Mouse (Mus musculus) heart, adult 10 weeks (tissue): Measurements from ENCODE around the gene Nkx2-3. TPM values are rescaled to one million over a fixed set of nuclear protein-coding genes. Genes with fewer than 3 reads are reported as not detected.

Experiments
- polyA plus RNA-seq: library from polyadenylated mRNA; stranded (reverse); fragments of 350-450 nt; fragmentation: Illumina TruSeq; extraction: RNeasy Lipid Tissue Mini Kit (QIAGEN cat#74804); gene quantifications from one replicate; pipeline ENCODE4 v1.2.3, GENCODE M21; 2014; ENCODE audit warnings: low read depth, low replicate concordance

Nkx2-3 gene
- not detected for polyA plus RNA-seq

DNA sequence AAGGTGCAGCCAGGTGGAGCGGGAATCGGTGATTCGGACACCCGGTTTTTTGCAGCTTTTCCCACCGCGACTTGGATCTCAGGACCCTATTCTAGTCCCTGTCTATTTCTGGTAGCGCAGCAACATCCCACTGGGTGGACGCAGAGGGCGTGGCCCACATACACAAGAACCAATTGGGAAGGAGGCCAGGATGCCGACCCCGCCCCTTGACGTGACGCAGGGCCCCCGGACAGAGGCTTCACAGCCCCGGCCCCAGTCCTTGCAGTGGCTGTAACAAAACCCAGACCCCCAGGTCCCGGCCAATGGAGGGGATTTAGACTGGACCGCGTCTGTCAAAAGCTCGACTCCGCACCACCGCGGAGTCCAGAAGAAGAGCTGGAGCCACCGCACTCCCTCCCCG is at the start of gene Nkx2-3:
Gene Nkx2-3 (plus strand): TSS at position 275 of the 400 bp plus-strand sequence.

Other genes with a start within 250 kb of the Nkx2-3 start
- not detected for gene Hpse2, start 224.0 kb upstream of the Nkx2-3 start, polyA plus RNA-seq
- gene Cnnm1, start 171.9 kb upstream of the Nkx2-3 start, polyA plus RNA-seq = not detected
- 982 TPM for gene Got1, start 87.7 kb upstream of the Nkx2-3 start, polyA plus RNA-seq
- gene Slc25a28, start 62.6 kb downstream of the Nkx2-3 start, polyA plus RNA-seq = 43.9 TPM
- gene Entpd7, start 77.3 kb downstream of the Nkx2-3 start, polyA plus RNA-seq = 0.55 TPM
- gene Cutc, start 140.7 kb downstream of the Nkx2-3 start, polyA plus RNA-seq = 28.2 TPM
- 22.8 TPM for gene Cox15, start 140.7 kb downstream of the Nkx2-3 start, polyA plus RNA-seq
- gene Abcc2, start 169.9 kb downstream of the Nkx2-3 start, polyA plus RNA-seq = not detected